Mouse (Mus musculus) hindbrain, embryonic 14.5 days (tissue): ENCODE results near the gene Pced1b. TPM values are rescaled to one million over a fixed set of nuclear protein-coding genes. Genes with fewer than 3 reads are reported as not detected.
A peak's percentile ranks its signal among the peaks of the same experiment; 100 is the strongest.
"Not testable (repeated sequence)": the region's sequence is repeated elsewhere in the genome, so short reads cannot be mapped to it uniquely, and the experiment has no call there.

Experiments
- ATAC-seq: fragments of 200-750 bp; cut with Nextera tagmentation; 2 replicates; pipeline ENCODE4 v1.8.0; 2017; ENCODE audit warnings: moderate number of reproducible peaks, mild to moderate bottlenecking, moderate TSS enrichment, moderate library complexity; ENCODE audit not compliant: low FRiP score
- DNase-seq: peaks from one replicate; pipeline ENCODE4 v3.0.0-alpha.2; 2015; ENCODE audit warnings: low spot score
- H3K27ac ChIP-seq: fragments of 300-500 bp; sonication (generic); 2 replicates; pipeline ENCODE4 v1.5.1; 2014; ENCODE audit warnings: mild to moderate bottlenecking, moderate library complexity
- H3K27me3 ChIP-seq: fragments of 300-500 bp; sonication (generic); 2 replicates; pipeline ENCODE4 v1.6.1; 2014; ENCODE audit warnings: mild to moderate bottlenecking, low read length, mixed read lengths; ENCODE audit not compliant: control insufficient read depth, insufficient read depth
- H3K36me3 ChIP-seq: fragments of 300-500 bp; sonication (generic); replicated peaks from 2 replicates; pipeline ENCODE4 v1.6.1; 2014; ENCODE audit not compliant: control insufficient read depth, insufficient read depth
- H3K4me1 ChIP-seq: fragments of 300-500 bp; sonication (generic); replicated peaks from 2 replicates; pipeline ENCODE4 v1.6.1; 2014; ENCODE audit warnings: antibody characterized with exemption, low read length, mixed read lengths; ENCODE audit not compliant: control insufficient read depth, insufficient read depth
- H3K4me2 ChIP-seq: fragments of 300-500 bp; sonication (generic); replicated peaks from 2 replicates; pipeline ENCODE4 v1.6.1; 2014; ENCODE audit warnings: mild to moderate bottlenecking, moderate library complexity
- H3K4me3 ChIP-seq: fragments of 300-500 bp; sonication (generic); replicated peaks from 2 replicates; pipeline ENCODE4 v1.5.1; 2014; ENCODE audit warnings: mild to moderate bottlenecking, low read length
- H3K9ac ChIP-seq: fragments of 300-500 bp; sonication (generic); 2 replicates; pipeline ENCODE4 v1.6.1; 2014
- H3K9me3 ChIP-seq: fragments of 300-500 bp; sonication (generic); 2 replicates; pipeline ENCODE4 v1.6.1; 2016; ENCODE audit warnings: low read length; ENCODE audit not compliant: control insufficient read depth
- WGBS: fragments of 180-500 bp; shearing (Covaris S2); extraction: QIAGEN DNeasy Blood & Tissue Kit; methylation state at CpG from one replicate; pipeline ENCODE4 v1.1.7; 2014; 5-methylcytosine and 5-hydroxymethylcytosine counted together
- polyA plus RNA-seq: library from polyadenylated mRNA; unstranded; fragments of >200 nt; fragmentation: Nextera tagmentation; extraction: Ambion mirVana; gene quantifications from 2 replicates; pipeline ENCODE4 v1.2.1, GENCODE M21; 2014

The Pced1b gene
- polyA plus RNA-seq, 1 experiment from 2014 or later: 5.8 TPM

- H3K4me2 ChIP-seq: no peak overlapping the region
- no peak overlapping the region for H3K4me3 ChIP-seq
- DNase-seq (no peak), ATAC-seq (no peak)
- H3K9ac ChIP-seq: no peak overlapping the region
- H3K27me3 ChIP-seq: no peaks in the 10 kb centered on the region
- 74% methylated on average over 8 of the region's 8 CpGs for WGBS
- H3K27ac ChIP-seq: no peak overlapping the region
- no peaks in the 10 kb centered on the region for H3K9me3 ChIP-seq
- H3K4me1 ChIP-seq: no peaks in the 10 kb centered on the region
- H3K36me3 ChIP-seq: no peaks in the 10 kb centered on the region
Measured at GRCm38 (mm10) chr15:97351016-97351415, 104.1 kb downstream of the Pced1b start.

GRCm38 (mm10) chr15:97351681-97352080 is 104.8 kb downstream of the Pced1b start:
- Histone ChIP-seq H3K36me3 (no peaks in the 10 kb centered on the region), H3K27ac (no peak overlapping the region), H3K4me1 (peaks cover 2% of the 10 kb centered on the region; the same call in 1 of the 2 replicates), H3K9me3 (no peaks in the 10 kb centered on the region), H3K4me3 (no peak overlapping the region), H3K27me3 (no peaks in the 10 kb centered on the region), H3K4me2 (no peak overlapping the region), H3K9ac (no peak overlapping the region)
- WGBS: 95% methylated on average over 5 of the region's 5 CpGs
- no peak for DNase-seq
- no peak for ATAC-seq

- Histone ChIP-seq H3K4me2 (no peak overlapping the region), H3K27me3 (no peaks in the 10 kb centered on the region), H3K4me1 (peaks cover 6% of the 10 kb centered on the region; the same call in 1 of the 2 replicates), H3K27ac (no peak overlapping the region), H3K36me3 (no peaks in the 10 kb centered on the region), H3K9ac (no peak overlapping the region), H3K4me3 (no peak overlapping the region), H3K9me3 (no peaks in the 10 kb centered on the region)
- ATAC-seq (no peak), DNase-seq (no peak)
- WGBS: 85% methylated on average over 9 of the region's 9 CpGs
Measured at GRCm38 (mm10) chr15:97355676-97356303, 108.9 kb downstream of the Pced1b start.

GRCm38 (mm10) chr15:97357016-97357415 is 110.1 kb downstream of the Pced1b start:
- no peaks in the 10 kb centered on the region for H3K27me3 ChIP-seq
- H3K4me3 ChIP-seq: no peak overlapping the region
- H3K9me3 ChIP-seq: no peaks in the 10 kb centered on the region
- DNase-seq (no peak), ATAC-seq (no peak)
- H3K4me1 ChIP-seq: peaks cover 6% of the 10 kb centered on the region; the same call in 1 of the 2 replicates
- 92% methylated on average over 1 of the region's 1 CpGs for WGBS
- H3K27ac ChIP-seq: peak overlapping the region; percentile 53
- no peak overlapping the region for H3K4me2 ChIP-seq
- H3K36me3 ChIP-seq: no peaks in the 10 kb centered on the region
- no peak overlapping the region for H3K9ac ChIP-seq

GRCm38 (mm10) chr15:97360842-97361770 is 114.2 kb downstream of the Pced1b start:
- Histone ChIP-seq H3K27me3 (no peaks in the 10 kb centered on the region), H3K36me3 (no peaks in the 10 kb centered on the region), H3K27ac (no peak overlapping the region), H3K4me3 (no peak overlapping the region), H3K9ac (no peak overlapping the region), H3K4me2 (no peak overlapping the region), H3K4me1 (peaks cover 6% of the 10 kb centered on the region; the same call in 1 of the 2 replicates), H3K9me3 (no peaks in the 10 kb centered on the region)
- WGBS: 85% methylated on average over 23 of the region's 23 CpGs
- no peak for ATAC-seq
- DNase-seq: no peak

- Histone ChIP-seq H3K27me3 (no peaks in the 10 kb centered on the region), H3K27ac (no peak overlapping the region), H3K4me2 (no peak overlapping the region), H3K9ac (no peak overlapping the region), H3K9me3 (no peaks in the 10 kb centered on the region), H3K36me3 (no peaks in the 10 kb centered on the region), H3K4me1 (peaks cover 3% of the 10 kb centered on the region; the same call in 1 of the 2 replicates), H3K4me3 (no peak overlapping the region)
- 76% methylated on average over 8 of the region's 8 CpGs for WGBS
- DNase-seq: no peak
- ATAC-seq: no peak
Measured at GRCm38 (mm10) chr15:97361771-97362171, 114.9 kb downstream of the Pced1b start.

- H3K9me3 ChIP-seq, H3K4me2 ChIP-seq, H3K36me3 ChIP-seq, H3K27me3 ChIP-seq, H3K9ac ChIP-seq, H3K4me1 ChIP-seq, DNase-seq, ATAC-seq, H3K27ac ChIP-seq, H3K4me3 ChIP-seq: not testable (repeated sequence)
- 86% methylated on average over 3 of the region's 3 CpGs for WGBS
Measured at GRCm38 (mm10) chr15:97364271-97364670, 117.4 kb downstream of the Pced1b start.

GRCm38 (mm10) chr15:97364968-97365367 is 118.1 kb downstream of the Pced1b start:
- H3K9me3 ChIP-seq: no peaks in the 10 kb centered on the region
- no peak overlapping the region for H3K27ac ChIP-seq
- no peaks in the 10 kb centered on the region for H3K4me1 ChIP-seq
- DNase-seq (no peak), ATAC-seq (no peak)
- H3K27me3 ChIP-seq: no peaks in the 10 kb centered on the region
- 88% methylated on average over 8 of the region's 8 CpGs for WGBS
- H3K4me3 ChIP-seq: no peak overlapping the region
- no peak overlapping the region for H3K4me2 ChIP-seq
- no peak overlapping the region for H3K9ac ChIP-seq
- H3K36me3 ChIP-seq: no peaks in the 10 kb centered on the region

GRCm38 (mm10) chr15:97368035-97368608 is 121.2 kb downstream of the Pced1b start:
- DNase-seq: no peak

More at GRCm38 (mm10) chr15:97368035-97368608, 121.2 kb downstream of the Pced1b start:
- Histone ChIP-seq H3K9ac (no peak overlapping the region), H3K9me3 (no peaks in the 10 kb centered on the region), H3K36me3 (no peaks in the 10 kb centered on the region), H3K4me2 (no peak overlapping the region), H3K27ac (no peak overlapping the region), H3K4me3 (no peak overlapping the region), H3K27me3 (no peaks in the 10 kb centered on the region), H3K4me1 (peaks cover under 1% of the 10 kb centered on the region; the same call in 1 of the 2 replicates)
- ATAC-seq: no peak
- 93% methylated on average over 9 of the region's 9 CpGs for WGBS
